In genomic region chr1:121327344-121328192, GRCm38 (mm10) we compare ENCODE assay signal across 7 mouse cellular contexts. TPM values are rescaled to one million over a fixed set of nuclear protein-coding genes. Genes with fewer than 3 reads are reported as not detected.
A peak's percentile ranks its signal among the peaks of the same experiment; 100 is the strongest.
DNase-seq lines count a peak whose midpoint lies in the region; ATAC-seq and TF ChIP-seq lines count a peak whose summit lies in the region.

No protein-coding gene starts in this region.

- peak overlapping the region; percentile 71 for H3K4me2 ChIP-seq in embryonic facial prominence, embryonic 12.5 days (replicated peaks)
- peak overlapping the region; percentile 81 for H3K4me2 ChIP-seq in limb, embryonic 12.5 days
- peak overlapping the region; percentile 61 for H3K4me2 ChIP-seq in midbrain, embryonic 15.5 days

- 0 out of 2 replicates have a peak, but pooled peaks have one; percentile 11 for TF ChIP-seq CTCF in kidney, adult 2 months (conservative IDR thresholded peaks at IDR 0.05; ENCODE audit: insufficient read depth, insufficient read length, low read depth, low read length)
- TF ChIP-seq CTCF in spleen, adult 2 months (IDR thresholded peaks at IDR 0.05; ENCODE audit: extremely low read depth, insufficient read depth, insufficient read length, insufficient replicate concordance), result no peak

- peak; percentile 67 for TF ChIP-seq POLR2A in kidney, adult 2 months (IDR thresholded peaks at IDR 0.05; ENCODE audit: low read depth, low read length)
- TF ChIP-seq POLR2A in spleen, adult 2 months (IDR thresholded peaks at IDR 0.05; ENCODE audit: low read depth, low read length), result peak; percentile 61; the same call in 1 of the 2 replicates

- H3K27me3 ChIP-seq in embryonic facial prominence, embryonic 12.5 days, result no peaks in the 10 kb centered on the region
- H3K27me3 ChIP-seq in kidney, adult 2 months (replicated peaks; ENCODE audit: control insufficient read depth, insufficient read depth, low read length), result no peaks in the 10 kb centered on the region
- no peaks in the 10 kb centered on the region for H3K27me3 ChIP-seq in limb, embryonic 12.5 days
- no peaks in the 10 kb centered on the region for H3K27me3 ChIP-seq in midbrain, embryonic 15.5 days (replicated peaks)
- no peaks in the 10 kb centered on the region for H3K27me3 ChIP-seq in spleen, adult 2 months (ENCODE audit: control insufficient read depth, insufficient read depth, low read length)

- WGBS in embryonic facial prominence, embryonic 12.5 days, result under 1% methylated on average over 55 of the region's 55 CpGs
- WGBS in kidney, adult 2 months, result under 1% methylated on average over 55 of the region's 55 CpGs
- under 1% methylated on average over 55 of the region's 55 CpGs for WGBS in limb, embryonic 12.5 days
- WGBS in midbrain, embryonic 15.5 days, result under 1% methylated on average over 55 of the region's 55 CpGs
- WGBS in spleen, adult 2 months, result 1% methylated on average over 55 of the region's 55 CpGs

- DNase-seq in adrenal gland, postnatal 25 days, result peak; percentile 96
- DNase-seq in heart, adult 18-20 months, result peak; percentile 94 to 97
- peak; percentile 94 for DNase-seq in kidney, adult 2 months
- DNase-seq in spleen, adult 2 months (ENCODE audit: low read depth in 1 of 2, low spot score in 2 of 2), result peak; percentile 85 to 92

- no peaks in the 10 kb centered on the region for H3K36me3 ChIP-seq in embryonic facial prominence, embryonic 12.5 days
- no peaks in the 10 kb centered on the region for H3K36me3 ChIP-seq in kidney, adult 2 months (ENCODE audit: control insufficient read depth, insufficient read depth, low read length)
- no peaks in the 10 kb centered on the region for H3K36me3 ChIP-seq in limb, embryonic 12.5 days
- H3K36me3 ChIP-seq in midbrain, embryonic 15.5 days (replicated peaks), result no peaks in the 10 kb centered on the region
- H3K36me3 ChIP-seq in spleen, adult 2 months (ENCODE audit: control insufficient read depth, insufficient read depth, low read length), result no peaks in the 10 kb centered on the region

- peaks cover 5% of the 10 kb centered on the region; the same call in 1 of the 2 replicates for H3K4me1 ChIP-seq in embryonic facial prominence, embryonic 12.5 days
- peaks cover 5% of the 10 kb centered on the region for H3K4me1 ChIP-seq in kidney, adult 2 months (ENCODE audit: control insufficient read depth, insufficient read depth, low read length)
- H3K4me1 ChIP-seq in limb, embryonic 12.5 days (replicated peaks), result peaks cover 19% of the 10 kb centered on the region
- H3K4me1 ChIP-seq in midbrain, embryonic 15.5 days, result peaks cover 25% of the 10 kb centered on the region
- H3K4me1 ChIP-seq in spleen, adult 2 months (ENCODE audit: control insufficient read depth, insufficient read depth, insufficient read length), result peaks cover 5% of the 10 kb centered on the region; the same call in 1 of the 2 replicates

- H3K4me3 ChIP-seq in embryonic facial prominence, embryonic 12.5 days, result peak overlapping the region; percentile 78
- H3K4me3 ChIP-seq in kidney, adult 2 months (ENCODE audit: insufficient read depth, low read depth, low read length), result peak overlapping the region; percentile 59
- peak overlapping the region; percentile 76 for H3K4me3 ChIP-seq in limb, embryonic 12.5 days (replicated peaks)
- H3K4me3 ChIP-seq in midbrain, embryonic 15.5 days, result peak overlapping the region; percentile 91
- peak overlapping the region; percentile 81 for H3K4me3 ChIP-seq in spleen, adult 2 months (ENCODE audit: extremely low read depth, insufficient read depth, insufficient read length)

- H3K9ac ChIP-seq in embryonic facial prominence, embryonic 12.5 days, result peak overlapping the region; percentile 76
- H3K9ac ChIP-seq in limb, embryonic 12.5 days (replicated peaks), result peak overlapping the region; percentile 75
- H3K9ac ChIP-seq in midbrain, embryonic 15.5 days, result peak overlapping the region; percentile 94

- peak overlapping the region; percentile 86 for H3K27ac ChIP-seq in embryonic facial prominence, embryonic 12.5 days
- peak overlapping the region; percentile 65 for H3K27ac ChIP-seq in kidney, adult 2 months (ENCODE audit: insufficient read depth, low read depth, low read length)
- H3K27ac ChIP-seq in limb, embryonic 12.5 days, result peak overlapping the region; percentile 90
- H3K27ac ChIP-seq in midbrain, embryonic 15.5 days, result peak overlapping the region; percentile 92
- peak overlapping the region; percentile 96 for H3K27ac ChIP-seq in spleen, adult 2 months (ENCODE audit: insufficient read depth, low read length)

- H3K9me3 ChIP-seq in embryonic facial prominence, embryonic 12.5 days, result no peaks in the 10 kb centered on the region
- no peaks in the 10 kb centered on the region for H3K9me3 ChIP-seq in limb, embryonic 12.5 days
- H3K9me3 ChIP-seq in midbrain, embryonic 15.5 days, result no peaks in the 10 kb centered on the region

- ATAC-seq in embryonic facial prominence, embryonic 12.5 days (ENCODE audit: insufficient number of reproducible peaks, insufficient read depth, low FRiP score, low TSS enrichment), result peak; percentile 98
- peak; percentile 98 for ATAC-seq in limb, embryonic 12.5 days (ENCODE audit: insufficient number of reproducible peaks, insufficient read depth, low FRiP score, low TSS enrichment, low read depth)
- peak; percentile 99 for ATAC-seq in midbrain, embryonic 15.5 days (replicated peaks)

RNA-seq across cellular contexts. Expression of gene Insig2, which starts 4.8 kb away (rescaled TPM):
- total RNA-seq in adrenal gland, postnatal 25 days (2021), result 51.2 and 53.0 TPM in 2 replicates
- polyA plus RNA-seq in embryonic facial prominence, embryonic 12.5 days (2016; fragmentation: Nextera tagmentation; extraction: Ambion mirVana), result 23.3 and 23.5 TPM in 2 replicates
- 10 to 100 TPM; 48.7 to 64.1 TPM for total RNA-seq in heart, adult 18-20 months (2021)
- 42.0 and 43.8 TPM in 2 replicates for polyA plus RNA-seq in kidney, adult 2 months (2012; rRNA removed)
- 18.8 and 22.3 TPM in 2 replicates for polyA plus RNA-seq in limb, embryonic 12.5 days (2016; fragmentation: Nextera tagmentation; extraction: Ambion mirVana)
- 48.0 and 49.8 TPM in 2 replicates for polyA plus RNA-seq in midbrain, embryonic 15.5 days (2015; fragmentation: Nextera tagmentation; extraction: Ambion mirVana)
- polyA plus RNA-seq in spleen, adult 2 months (2012; rRNA removed), result 9.6 and 11.2 TPM in 2 replicates

Comparison
In these comparisons a context has a peak if more than half of its experiments do, and no peak if none do; other contexts are left out.
1. Peak in every context shown above with its lines: DNase-seq, ATAC-seq, H3K4me3 ChIP-seq and H3K27ac ChIP-seq.